Mouse (Mus musculus) CH12F3 (cell line): ENCODE measurements at regions not wholly inside any gene's neighbourhood (a gene's known extent, or its start where the extent isn't known, plus 50 kb on each side); places are given as distances from the start of the nearest gene placed in this dataset.

Experiments
- in situ Hi-C: fragments of 300-500 bp; cut with MboI; formaldehyde crosslinking; loops from 2 replicates; pipeline ENCODE4 v1.14.3; 2020; ENCODE audit warnings: low sequenced_read_pairs

- in situ Hi-C loops, result no loop called here
These were observed 56.4 kb downstream of the Cd24a start for GRCm38 (mm10) chr10:43634371-43635080.

- in situ Hi-C loops, result no loop called here
These were observed 63.3 kb downstream of the Cd24a start for GRCm38 (mm10) chr10:43641169-43641945.

- in situ Hi-C loops, result no loop called here
These were observed 68.2 kb downstream of the Cd24a start for GRCm38 (mm10) chr10:43646326-43646725.

GRCm38 (mm10) chr10:43646965-43647364 is 68.9 kb downstream of the Cd24a start:
- in situ Hi-C loops, result no loop called here

- in situ Hi-C loops, result no loop called here
These were observed 70.1 kb downstream of the Cd24a start for GRCm38 (mm10) chr10:43648186-43648585.

GRCm38 (mm10) chr10:43648815-43649447 is 70.8 kb downstream of the Cd24a start:
- in situ Hi-C loops, result no loop called here

- in situ Hi-C loops, result no loop called here
These were observed 72.4 kb downstream of the Cd24a start for GRCm38 (mm10) chr10:43650449-43650848.

GRCm38 (mm10) chr10:43651505-43651904 is 73.4 kb downstream of the Cd24a start:
- in situ Hi-C loops, result no loop called here

- in situ Hi-C loops, result no loop called here
These were observed 73.8 kb downstream of the Cd24a start for GRCm38 (mm10) chr10:43651915-43652314.

GRCm38 (mm10) chr10:43655082-43655671 is 77.1 kb downstream of the Cd24a start:
- in situ Hi-C loops, result no loop called here

GRCm38 (mm10) chr10:43655680-43656079 is 77.6 kb downstream of the Cd24a start:
- in situ Hi-C loops, result no loop called here

- in situ Hi-C loops, result no loop called here
These were observed 78.1 kb downstream of the Cd24a start for GRCm38 (mm10) chr10:43656207-43656606.

- in situ Hi-C loops, result no loop called here
These were observed 79.6 kb downstream of the Cd24a start for GRCm38 (mm10) chr10:43657501-43658225.

- in situ Hi-C loops, result no loop called here
These were observed 80.1 kb downstream of the Cd24a start for GRCm38 (mm10) chr10:43658226-43658593.

- in situ Hi-C loops, result no loop called here
These were observed 86.8 kb downstream of the Cd24a start for GRCm38 (mm10) chr10:43664844-43665243.

GRCm38 (mm10) chr10:43666262-43667085 is 88.4 kb downstream of the Cd24a start:
- in situ Hi-C loops, result no loop called here

GRCm38 (mm10) chr10:43667086-43667690 is 89.1 kb downstream of the Cd24a start:
- in situ Hi-C loops, result no loop called here

GRCm38 (mm10) chr10:43667732-43668247 is 89.7 kb downstream of the Cd24a start:
- in situ Hi-C loops, result no loop called here

- in situ Hi-C loops, result no loop called here
These were observed 91.4 kb downstream of the Cd24a start for GRCm38 (mm10) chr10:43669471-43669870.
